Mouse (Mus musculus) hindbrain, embryonic 11.5 days (tissue): ENCODE measurements around the gene Fam53b. TPM values are rescaled to one million over a fixed set of nuclear protein-coding genes. Genes with fewer than 3 reads are reported as not detected.

Experiments used
- ATAC-seq: fragments of 200-750 bp; cut with Nextera tagmentation; 2 replicates; pipeline ENCODE4 v1.8.0; 2017; ENCODE audit warnings: mild to moderate bottlenecking, moderate TSS enrichment, moderate library complexity; ENCODE audit not compliant: low FRiP score
- DNase-seq: peaks from one replicate; pipeline ENCODE4 v3.0.0-alpha.2; 2015; ENCODE audit warnings: low spot score
- H3K27ac ChIP-seq: fragments of 300-500 bp; sonication (generic); 2 replicates; pipeline ENCODE4 v1.5.1; 2014; ENCODE audit warnings: mild to moderate bottlenecking, low read depth, low read length
- H3K27me3 ChIP-seq: fragments of 300-500 bp; sonication (generic); 2 replicates; pipeline ENCODE4 v1.6.1; 2014; ENCODE audit warnings: mild to moderate bottlenecking, low read length, moderate library complexity, mixed read lengths; ENCODE audit not compliant: control insufficient read depth, insufficient read depth
- H3K36me3 ChIP-seq: fragments of 300-500 bp; sonication (generic); 2 replicates; pipeline ENCODE4 v1.6.1; 2014; ENCODE audit warnings: mild to moderate bottlenecking, low read length, moderate library complexity, mixed read lengths; ENCODE audit not compliant: control insufficient read depth, insufficient read depth
- H3K4me1 ChIP-seq: fragments of 300-500 bp; sonication (generic); replicated peaks from 2 replicates; pipeline ENCODE4 v1.6.1; 2014; ENCODE audit warnings: low read length, mixed read lengths; ENCODE audit not compliant: control insufficient read depth, insufficient read depth
- H3K4me2 ChIP-seq: fragments of 300-500 bp; sonication (generic); replicated peaks from 2 replicates; pipeline ENCODE4 v1.6.1; 2014; ENCODE audit warnings: mild to moderate bottlenecking, low read depth, low read length
- H3K4me3 ChIP-seq: fragments of 300-500 bp; sonication (generic); 2 replicates; pipeline ENCODE4 v1.5.1; 2014; ENCODE audit warnings: low read depth, low read length
- H3K9ac ChIP-seq: fragments of 300-500 bp; sonication (generic); 2 replicates; pipeline ENCODE4 v1.6.1; 2014; ENCODE audit warnings: low read depth, low read length
- H3K9me3 ChIP-seq: fragments of 300-500 bp; sonication (generic); 2 replicates; pipeline ENCODE4 v1.6.1; 2016; ENCODE audit warnings: low read length; ENCODE audit not compliant: control insufficient read depth
- WGBS: fragments of 180-500 bp; shearing (Covaris S2); extraction: QIAGEN DNeasy Blood & Tissue Kit; methylation state at CpG from one replicate; pipeline ENCODE4 v1.1.7; 2014; 5-methylcytosine and 5-hydroxymethylcytosine counted together
- polyA plus RNA-seq: library from polyadenylated mRNA; unstranded; fragments of >200 nt; fragmentation: Nextera tagmentation; extraction: Ambion mirVana; gene quantifications from 2 replicates; pipeline ENCODE4 v1.2.1, GENCODE M21; 2014

Fam53b gene
- 16.9 and 17.0 TPM in 2 replicates for polyA plus RNA-seq

GRCm38 (mm10) chr7:132813416-132814088, at the start of gene Fam53b:
Fam53b (minus strand) TSS chr7:132813886.
- no peaks in the 10 kb centered on the region for H3K9me3 ChIP-seq
- under 1% methylated on average over 79 of the region's 85 CpGs for WGBS
- DNase-seq (peak; percentile 83), ATAC-seq (peak; percentile 63)
- peak within 1 kb of the TSS; percentile 80 for H3K27ac ChIP-seq
- no peaks in the 10 kb centered on the region for H3K27me3 ChIP-seq
- H3K4me3 ChIP-seq = peak within 1 kb of the TSS; percentile 57
- H3K4me1 ChIP-seq = peaks cover 13% of the 10 kb centered on the region
- peak within 1 kb of the TSS; percentile 74 for H3K9ac ChIP-seq
- H3K36me3 ChIP-seq = no peaks in the 10 kb centered on the region
- peak within 1 kb of the TSS; percentile 88 for H3K4me2 ChIP-seq

DNA sequence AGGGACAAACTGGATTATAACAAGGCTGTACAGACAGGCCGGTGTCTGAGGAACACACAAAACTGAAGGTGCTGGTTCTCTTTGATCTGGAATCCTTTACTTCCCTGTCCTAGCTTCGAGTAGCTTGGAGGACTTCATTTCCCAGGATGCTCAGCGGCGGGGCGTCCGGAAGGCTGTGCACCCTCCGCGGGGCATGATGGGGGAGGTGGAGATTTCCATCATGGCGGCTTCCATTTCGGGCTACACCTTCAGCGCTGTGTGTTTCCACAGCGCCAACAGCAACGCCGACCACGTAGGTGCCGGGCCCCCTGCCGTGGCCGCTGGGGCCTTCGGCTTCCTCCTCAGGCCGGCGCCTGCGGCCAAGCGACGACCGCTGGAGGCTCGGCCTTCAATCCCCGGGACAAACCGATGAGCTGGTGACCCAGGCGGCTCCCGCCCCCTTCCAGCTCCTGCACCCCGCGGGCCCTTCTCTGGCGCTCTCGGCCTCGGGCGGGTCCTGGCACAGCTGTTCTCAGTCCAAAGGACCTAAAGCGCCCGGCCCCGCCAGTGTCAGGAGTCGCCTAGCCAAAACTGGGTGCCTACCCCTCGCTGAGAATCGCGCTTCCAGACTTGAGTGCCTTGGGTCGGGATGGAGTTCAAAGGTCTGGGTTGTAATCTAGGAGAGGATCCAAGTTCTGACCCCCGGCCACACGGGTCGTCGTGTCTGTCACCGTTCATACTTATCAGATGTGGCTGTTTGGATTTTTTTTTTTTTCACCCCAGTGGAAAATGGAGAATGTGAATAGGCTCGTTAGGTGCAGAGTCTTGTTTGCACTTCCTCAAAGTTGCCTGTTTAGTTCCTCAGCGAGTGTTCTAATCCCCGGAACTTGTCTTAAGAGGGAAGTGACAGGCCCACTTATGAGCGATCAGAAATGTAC, 45.6 kb upstream of the Fam53b start, which contains the start of gene Abraxas2:
Gene Abraxas2 (plus strand): TSS at position 184 of the 917 bp plus-strand sequence.
- ATAC-seq = peak; percentile 93
- peak within 1 kb of the TSS; percentile 90 for H3K9ac ChIP-seq
- H3K9me3 ChIP-seq = no peaks in the 10 kb centered on the region
- no peaks in the 10 kb centered on the region for H3K36me3 ChIP-seq
- DNase-seq = peak; percentile 91
- peak within 1 kb of the TSS; percentile 76 for H3K4me2 ChIP-seq
- WGBS = under 1% methylated on average over 51 of the region's 53 CpGs
- peak within 1 kb of the TSS; percentile 77 for H3K27ac ChIP-seq
- H3K4me3 ChIP-seq = peak within 1 kb of the TSS; percentile 96
- H3K27me3 ChIP-seq = no peaks in the 10 kb centered on the region
- no peaks in the 10 kb centered on the region for H3K4me1 ChIP-seq

GRCm38 (mm10) chr7:132858043-132858608, 44.4 kb upstream of the Fam53b start:
- no peak overlapping the region for H3K27ac ChIP-seq
- H3K4me1 ChIP-seq = no peaks in the 10 kb centered on the region
- no peaks in the 10 kb centered on the region for H3K27me3 ChIP-seq
- DNase-seq = no peak
- no peaks in the 10 kb centered on the region for H3K36me3 ChIP-seq
- no peak overlapping the region for H3K4me3 ChIP-seq
- no peak overlapping the region for H3K9ac ChIP-seq
- 67% methylated on average over 5 of the region's 5 CpGs for WGBS
- no peak overlapping the region for H3K4me2 ChIP-seq
- ATAC-seq = no peak
- no peaks in the 10 kb centered on the region for H3K9me3 ChIP-seq

- no peak for DNase-seq
- Histone ChIP-seq H3K9ac (no peak overlapping the region), H3K4me2 (no peak overlapping the region), H3K27ac (no peak overlapping the region), H3K4me3 (no peak overlapping the region), H3K36me3 (no peaks in the 10 kb centered on the region), H3K9me3 (no peaks in the 10 kb centered on the region), H3K4me1 (no peaks in the 10 kb centered on the region), H3K27me3 (no peaks in the 10 kb centered on the region)
- no peak for ATAC-seq
- 100% methylated on average over 1 of the region's 1 CpGs for WGBS
These were observed 42.4 kb upstream of the Fam53b start for GRCm38 (mm10) chr7:132856083-132856482.

DNA sequence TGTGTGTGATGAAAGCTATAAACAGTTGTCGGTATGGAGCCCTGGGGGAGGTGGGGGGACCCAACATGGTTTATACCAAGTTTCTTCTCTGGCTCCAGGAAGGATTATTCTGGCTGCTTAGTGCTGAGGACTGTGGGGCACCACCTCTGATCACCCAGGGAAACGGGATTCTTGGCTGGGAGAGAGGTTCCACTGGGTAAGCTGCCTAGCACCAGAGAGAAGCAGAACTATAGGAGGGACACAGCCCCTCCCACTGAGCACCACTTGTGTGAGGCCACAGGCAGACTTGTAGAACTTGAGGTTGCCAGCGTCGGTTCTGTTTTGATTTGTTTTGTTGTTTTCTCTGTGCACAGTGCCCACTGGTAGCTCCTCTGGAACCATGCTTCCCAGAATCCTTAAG, 40.3 kb upstream of the Fam53b start:
- WGBS = 70% methylated on average over 4 of the region's 4 CpGs
- Histone ChIP-seq H3K9ac (no peak overlapping the region), H3K27ac (no peak overlapping the region), H3K36me3 (no peaks in the 10 kb centered on the region), H3K9me3 (no peaks in the 10 kb centered on the region), H3K27me3 (no peaks in the 10 kb centered on the region), H3K4me3 (no peak overlapping the region), H3K4me1 (no peaks in the 10 kb centered on the region), H3K4me2 (no peak overlapping the region)
- ATAC-seq = no peak
- DNase-seq = no peak

- H3K4me1 ChIP-seq = no peaks in the 10 kb centered on the region
- no peak for ATAC-seq
These were observed 39.7 kb upstream of the Fam53b start for GRCm38 (mm10) chr7:132853361-132853760.

DNA sequence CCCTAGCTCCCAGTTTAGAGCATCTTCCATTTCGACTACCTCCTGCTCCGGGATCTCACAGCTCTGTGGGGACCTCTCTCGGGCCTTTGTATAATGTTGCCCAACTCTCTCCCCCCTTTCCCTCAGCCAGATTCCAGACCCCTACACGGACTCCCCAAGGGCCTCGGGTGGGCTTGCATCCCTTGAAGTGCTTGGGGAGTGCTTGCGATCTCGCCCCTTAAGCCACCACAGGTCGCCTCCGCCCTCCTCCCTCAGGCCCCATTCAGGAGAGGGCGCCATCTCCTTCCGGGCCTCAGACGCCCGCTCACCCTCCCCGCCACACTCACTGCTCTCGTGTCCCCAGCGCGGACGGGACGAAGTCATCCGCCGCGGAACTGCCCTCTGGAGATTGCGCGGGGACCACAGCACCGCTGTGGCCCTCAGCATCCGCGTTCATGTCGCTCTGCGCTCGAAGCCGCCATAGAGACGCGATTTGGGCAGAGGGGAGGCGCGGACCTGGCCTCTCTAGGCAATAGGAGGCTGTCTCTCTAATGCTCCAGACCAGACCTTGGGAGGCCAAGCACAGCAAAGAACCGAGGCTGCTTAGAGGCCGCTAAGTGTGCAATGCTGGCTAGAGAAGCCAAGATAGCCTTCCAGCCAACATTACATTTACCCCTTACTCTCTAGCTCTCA, 38.6 kb upstream of the Fam53b start, which contains the start of gene Eef1akmt2:
Gene Eef1akmt2 (minus strand): TSS at position 501 of the 672 bp plus-strand sequence.
- Histone ChIP-seq H3K27ac (peak within 1 kb of the TSS; percentile 94), H3K4me1 (no peaks in the 10 kb centered on the region), H3K9me3 (no peaks in the 10 kb centered on the region), H3K9ac (peak within 1 kb of the TSS; percentile 83), H3K4me3 (peak within 1 kb of the TSS; percentile 61), H3K27me3 (no peaks in the 10 kb centered on the region), H3K4me2 (peak within 1 kb of the TSS; percentile 50), H3K36me3 (no peaks in the 10 kb centered on the region)
- peak; percentile 90 for DNase-seq
- under 1% methylated on average over 37 of the region's 37 CpGs for WGBS
- peak; percentile 96 for ATAC-seq

More at GRCm38 (mm10) chr7:132853361-132853760, 39.7 kb upstream of the Fam53b start:
- 91% methylated on average over 6 of the region's 6 CpGs for WGBS
- H3K9ac ChIP-seq = no peak overlapping the region
- no peaks in the 10 kb centered on the region for H3K9me3 ChIP-seq
- no peak overlapping the region for H3K4me3 ChIP-seq
- H3K27me3 ChIP-seq = no peaks in the 10 kb centered on the region
- DNase-seq = no peak
- no peaks in the 10 kb centered on the region for H3K36me3 ChIP-seq
- no peak overlapping the region for H3K4me2 ChIP-seq
- no peak overlapping the region for H3K27ac ChIP-seq

GRCm38 (mm10) chr7:132843152-132843551, 29.5 kb upstream of the Fam53b start:
- Histone ChIP-seq H3K4me1 (no peaks in the 10 kb centered on the region), H3K9me3 (no peaks in the 10 kb centered on the region), H3K4me2 (no peak overlapping the region), H3K27me3 (no peaks in the 10 kb centered on the region), H3K9ac (no peak overlapping the region), H3K27ac (no peak overlapping the region), H3K4me3 (no peak overlapping the region), H3K36me3 (0 out of 2 replicates have a peak, but pooled peaks cover 2% of the 10 kb centered on the region)
- DNase-seq (no peak), ATAC-seq (no peak)
- WGBS = 94% methylated on average over 3 of the region's 3 CpGs
